Comparison of ENCODE assay signal across 34 mouse cellular contexts in the genomic region with DNA sequence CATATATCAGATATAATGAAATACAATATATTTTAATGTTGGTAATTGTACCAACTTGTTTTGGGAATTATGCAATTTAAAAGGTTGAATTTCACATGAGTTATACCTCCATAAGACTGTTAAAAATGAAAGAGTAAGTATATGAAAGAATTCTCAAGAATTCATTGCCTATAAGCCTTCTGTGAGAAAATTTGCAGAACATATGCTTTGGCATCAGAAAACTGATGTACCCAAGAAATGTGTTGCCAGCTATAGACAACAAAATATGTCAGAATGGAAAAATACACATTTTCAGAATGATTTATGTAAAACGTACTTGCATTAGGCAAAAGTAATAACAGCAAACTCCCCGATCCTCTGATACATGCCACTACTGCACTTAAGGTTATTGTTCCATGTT. TPM values are rescaled to one million over a fixed set of nuclear protein-coding genes. Genes with fewer than 3 reads are reported as not detected.
DNase-seq lines count a peak whose midpoint lies in the region; ATAC-seq and TF ChIP-seq lines count a peak whose summit lies in the region.
"Had no signal": no experiment of that assay in that cellular context is flagged by ENCODE, and none has a peak within 500 bp of the region (broad histone marks: within the 10 kb centered on the region; RNA-seq: fewer than 3 reads in every experiment).

No protein-coding gene starts in this region.

- intact Hi-C loops in left cerebral cortex, postnatal 25 days (cut with DNase I): no loop called here
- intact Hi-C loops in left cerebral cortex, postnatal 36 days (cut with DNase I): no loop called here

- peak; percentile 72; the same call in 1 of the 2 replicates for ATAC-seq in frontal cortex, adult (ENCODE audit: low TSS enrichment)
- ATAC-seq: forebrain, embryonic 14.5 days; hindbrain, postnatal 0 days; inflammation-experienced regulatory T-cells, adult 6 months; Patski had no signal

- TF ChIP-seq CTCF in brain, embryonic 14.5 days (IDR thresholded peaks at IDR 0.05; ENCODE audit: borderline replicate concordance, extremely low read depth, insufficient read depth, insufficient read length): no peak

- TF ChIP-seq POLR2A in brain, embryonic 14.5 days (IDR thresholded peaks at IDR 0.05; ENCODE audit: borderline replicate concordance, extremely low read depth, insufficient read depth, insufficient read length, poor library complexity, severe bottlenecking): no peak

- DNase-seq in frontal cortex, postnatal 25 days (ENCODE audit: low spot score in 2 of 2): no peak
- DNase-seq in left cerebral cortex, postnatal 25 days (ENCODE audit: low spot score in 2 of 2): peak; percentile 1 to 24
- DNase-seq in left cerebral cortex, postnatal 36 days (ENCODE audit: low spot score in 2 of 2): no peak
- DNase-seq in brain, embryonic 14.5 days (ENCODE audit: low read depth): peak; percentile 3
- no peak for DNase-seq in heart, adult 8-10 months (ENCODE audit: low spot score)
- DNase-seq in right cerebral cortex, postnatal 25 days: no peak
- DNase-seq: adrenal gland, postnatal 10 days; adrenal gland, postnatal 36 days; B cell, adult 2 months; cerebellum, adult 18-20 months; cerebellum, adult 9-10 months; cerebellum, postnatal 14 days; gastrocnemius, adult 2 months; gastrocnemius, postnatal 14 days; heart, adult 11 months; heart, postnatal 14 days; heart, postnatal 4 days had no signal

RNA-seq across cellular contexts. Expression of a gene that starts 7.4 kb away (rescaled TPM):
- total RNA-seq in left cerebral cortex, postnatal 25 days (2021): not detected
- total RNA-seq in left cerebral cortex, postnatal 36 days (2021): not detected
- polyA plus RNA-seq in brain, embryonic 14.5 days (2012; rRNA removed): not detected in 2 replicates
- not detected for total RNA-seq in heart, adult 8-10 months (2022)
- total RNA-seq: adrenal gland, adult 18-20 months; adrenal gland, postnatal 10 days; adrenal gland, postnatal 36 days; CH12.LX; gastrocnemius, adult 2 months; gastrocnemius, postnatal 14 days; gastrocnemius, postnatal 4 days; heart, postnatal 14 days; heart, postnatal 4 days; hindbrain, postnatal 0 days had no signal
- polyA plus RNA-seq: embryonic facial prominence, embryonic 11.5 days; embryonic facial prominence, embryonic 14.5 days; forebrain, embryonic 10.5 days; forebrain, embryonic 14.5 days; G1E; heart, embryonic 10.5 days; heart, embryonic 13.5 days; heart, embryonic 16.5 days; hindbrain, embryonic 11.5 days; hindbrain, embryonic 14.5 days; hindbrain, postnatal 0 days; inflammation-experienced regulatory T-cells, adult 6 months; Patski had no signal

RNA-seq across cellular contexts. Expression of a gene that starts 9.8 kb away (rescaled TPM):
- not detected for total RNA-seq in left cerebral cortex, postnatal 25 days (2021)
- total RNA-seq in left cerebral cortex, postnatal 36 days (2021): not detected
- polyA plus RNA-seq in brain, embryonic 14.5 days (2012; rRNA removed): not detected in 2 replicates
- total RNA-seq in heart, adult 8-10 months (2022): not detected
- total RNA-seq: adrenal gland, adult 18-20 months; adrenal gland, postnatal 10 days; adrenal gland, postnatal 36 days; CH12.LX; gastrocnemius, adult 2 months; gastrocnemius, postnatal 14 days; gastrocnemius, postnatal 4 days; heart, postnatal 14 days; heart, postnatal 4 days; hindbrain, postnatal 0 days had no signal
- polyA plus RNA-seq: embryonic facial prominence, embryonic 11.5 days; embryonic facial prominence, embryonic 14.5 days; forebrain, embryonic 10.5 days; forebrain, embryonic 14.5 days; G1E; heart, embryonic 10.5 days; heart, embryonic 13.5 days; heart, embryonic 16.5 days; hindbrain, embryonic 11.5 days; hindbrain, embryonic 14.5 days; hindbrain, postnatal 0 days; inflammation-experienced regulatory T-cells, adult 6 months; Patski had no signal

RNA-seq across cellular contexts. Expression of a gene that starts 44.1 kb away (rescaled TPM):
- total RNA-seq in left cerebral cortex, postnatal 25 days (2021): not detected
- total RNA-seq in left cerebral cortex, postnatal 36 days (2021): not detected
- polyA plus RNA-seq in brain, embryonic 14.5 days (2012; rRNA removed): not detected in 2 replicates
- not detected for total RNA-seq in heart, adult 8-10 months (2022)
- total RNA-seq: adrenal gland, adult 18-20 months; adrenal gland, postnatal 10 days; adrenal gland, postnatal 36 days; CH12.LX; gastrocnemius, adult 2 months; gastrocnemius, postnatal 14 days; gastrocnemius, postnatal 4 days; heart, postnatal 14 days; heart, postnatal 4 days; hindbrain, postnatal 0 days had no signal
- polyA plus RNA-seq: embryonic facial prominence, embryonic 11.5 days; embryonic facial prominence, embryonic 14.5 days; forebrain, embryonic 10.5 days; forebrain, embryonic 14.5 days; G1E; heart, embryonic 10.5 days; heart, embryonic 13.5 days; heart, embryonic 16.5 days; hindbrain, embryonic 11.5 days; hindbrain, embryonic 14.5 days; hindbrain, postnatal 0 days; inflammation-experienced regulatory T-cells, adult 6 months; Patski had no signal

RNA-seq across cellular contexts. Expression of a gene that starts 44.8 kb away (rescaled TPM):
- total RNA-seq in left cerebral cortex, postnatal 25 days (2021): not detected
- total RNA-seq in left cerebral cortex, postnatal 36 days (2021): not detected
- not detected in 2 replicates for polyA plus RNA-seq in brain, embryonic 14.5 days (2012; rRNA removed)
- not detected for total RNA-seq in heart, adult 8-10 months (2022)
- total RNA-seq: adrenal gland, adult 18-20 months; adrenal gland, postnatal 10 days; adrenal gland, postnatal 36 days; CH12.LX; gastrocnemius, adult 2 months; gastrocnemius, postnatal 14 days; gastrocnemius, postnatal 4 days; heart, postnatal 14 days; heart, postnatal 4 days; hindbrain, postnatal 0 days had no signal
- polyA plus RNA-seq: embryonic facial prominence, embryonic 11.5 days; embryonic facial prominence, embryonic 14.5 days; forebrain, embryonic 10.5 days; forebrain, embryonic 14.5 days; G1E; heart, embryonic 10.5 days; heart, embryonic 13.5 days; heart, embryonic 16.5 days; hindbrain, embryonic 11.5 days; hindbrain, embryonic 14.5 days; hindbrain, postnatal 0 days; inflammation-experienced regulatory T-cells, adult 6 months; Patski had no signal

RNA-seq across cellular contexts. Expression of a gene that starts 57.8 kb away (rescaled TPM):
- total RNA-seq in left cerebral cortex, postnatal 25 days (2021): not detected
- not detected for total RNA-seq in left cerebral cortex, postnatal 36 days (2021)
- not detected in 2 replicates for polyA plus RNA-seq in brain, embryonic 14.5 days (2012; rRNA removed)
- total RNA-seq in heart, adult 8-10 months (2022): not detected
- total RNA-seq: adrenal gland, adult 18-20 months; adrenal gland, postnatal 10 days; adrenal gland, postnatal 36 days; gastrocnemius, adult 2 months; gastrocnemius, postnatal 14 days; gastrocnemius, postnatal 4 days; heart, postnatal 14 days; heart, postnatal 4 days; hindbrain, postnatal 0 days had no signal
- polyA plus RNA-seq: embryonic facial prominence, embryonic 11.5 days; embryonic facial prominence, embryonic 14.5 days; forebrain, embryonic 10.5 days; forebrain, embryonic 14.5 days; G1E; heart, embryonic 10.5 days; heart, embryonic 13.5 days; heart, embryonic 16.5 days; hindbrain, embryonic 11.5 days; hindbrain, embryonic 14.5 days; hindbrain, postnatal 0 days; Patski had no signal

Comparison
In these comparisons a context has a peak if more than half of its experiments do, and no peak if none do; other contexts are left out.
1. DNase-seq: peak in left cerebral cortex, postnatal 25 days (2 of 2) and brain, embryonic 14.5 days (single experiment); none in frontal cortex, postnatal 25 days (0 of 2), left cerebral cortex, postnatal 36 days (0 of 2), heart, adult 8-10 months (single experiment) and right cerebral cortex, postnatal 25 days (single experiment).